Mouse (Mus musculus): ENCODE measurements around the gene Cd79a.

The Cd79a gene

GRCm38 (mm10) chr7:24897224-24897623 is at the start of gene Cd79a:
Cd79a (plus strand) TSS chr7:24897381.
- DNase-seq (ENCODE audit: low read depth, low spot score), result no peak

- no peak for DNase-seq (ENCODE audit: low read depth, low spot score)
Observed at GRCm38 (mm10) chr7:24850162-24850561, 47.0 kb upstream of the Cd79a start.

- no peak for DNase-seq (ENCODE audit: low read depth, low spot score)
Observed at GRCm38 (mm10) chr7:24850899-24851303, 46.3 kb upstream of the Cd79a start.

- no peak for DNase-seq (ENCODE audit: low read depth, low spot score)
Observed at GRCm38 (mm10) chr7:24851596-24852325, 45.4 kb upstream of the Cd79a start.

GRCm38 (mm10) chr7:24852557-24853232 is 44.5 kb upstream of the Cd79a start:
- no peak for DNase-seq (ENCODE audit: low read depth, low spot score)

- no peak for DNase-seq (ENCODE audit: low read depth, low spot score)
Observed at GRCm38 (mm10) chr7:24853233-24853563, 44.0 kb upstream of the Cd79a start.

GRCm38 (mm10) chr7:24853695-24854094 is 43.5 kb upstream of the Cd79a start:
- no peak for DNase-seq (ENCODE audit: low read depth, low spot score)

- DNase-seq (ENCODE audit: low read depth, low spot score), result no peak
Observed at GRCm38 (mm10) chr7:24856460-24857120, 40.6 kb upstream of the Cd79a start.

- no peak for DNase-seq (ENCODE audit: low read depth, low spot score)
Observed at GRCm38 (mm10) chr7:24859234-24859633, 37.9 kb upstream of the Cd79a start.

GRCm38 (mm10) chr7:24861913-24862312 is 35.3 kb upstream of the Cd79a start, which contains the start of gene Gm9844:
Gm9844 (plus strand) TSS chr7:24862213.
- DNase-seq (ENCODE audit: low read depth, low spot score), result no peak

- DNase-seq (ENCODE audit: low read depth, low spot score), result no peak
Observed at GRCm38 (mm10) chr7:24862853-24863252, 34.3 kb upstream of the Cd79a start.

- no peak for DNase-seq (ENCODE audit: low read depth, low spot score)
Observed at GRCm38 (mm10) chr7:24864156-24864555, 33.0 kb upstream of the Cd79a start.

- DNase-seq (ENCODE audit: low read depth, low spot score), result no peak
Observed at GRCm38 (mm10) chr7:24869080-24869479, 28.1 kb upstream of the Cd79a start.

- DNase-seq (ENCODE audit: low read depth, low spot score), result no peak
Observed at GRCm38 (mm10) chr7:24869532-24870165, 27.5 kb upstream of the Cd79a start, which contains the start of the genes Lypd4 and Dmrtc2. Lypd4 (minus strand) TSS chr7:24869941. Dmrtc2 (plus strand) TSS chr7:24870057.

GRCm38 (mm10) chr7:24877588-24877987 is 19.6 kb upstream of the Cd79a start:
- DNase-seq (ENCODE audit: low read depth, low spot score), result no peak

- no peak for DNase-seq (ENCODE audit: low read depth, low spot score)
Observed at GRCm38 (mm10) chr7:24879620-24880019, 17.6 kb upstream of the Cd79a start.

GRCm38 (mm10) chr7:24882416-24883199 is 14.6 kb upstream of the Cd79a start:
- DNase-seq (ENCODE audit: low read depth, low spot score), result no peak

GRCm38 (mm10) chr7:24883896-24884692 is 13.1 kb upstream of the Cd79a start, which contains the start of gene Rps19:
Rps19 (plus strand) TSS chr7:24884371.
- DNase-seq (ENCODE audit: low read depth, low spot score), result peak; percentile 98

GRCm38 (mm10) chr7:24884693-24885291 is 12.4 kb upstream of the Cd79a start:
- no peak for DNase-seq (ENCODE audit: low read depth, low spot score)
